Mouse (Mus musculus): ENCODE results near the gene 4930404H24Rik. TPM values are rescaled to one million over a fixed set of nuclear protein-coding genes. Genes with fewer than 3 reads are reported as not detected.

The 4930404H24Rik gene
- polyA plus RNA-seq, 1 experiment from 2014 or later: not detected

- H3K4me2 ChIP-seq: no peak overlapping the region
- ATAC-seq (ENCODE audit: insufficient number of reproducible peaks, insufficient read depth, low FRiP score, low TSS enrichment, low read depth): no peak
- WGBS: 54% methylated on average over 9 of the region's 9 CpGs
- H3K4me3 ChIP-seq: no peak overlapping the region
- no peak overlapping the region for H3K27ac ChIP-seq
- no peaks in the 10 kb centered on the region for H3K27me3 ChIP-seq
- no peak overlapping the region for H3K9ac ChIP-seq
- no peaks in the 10 kb centered on the region for H3K36me3 ChIP-seq
- no peaks in the 10 kb centered on the region for H3K9me3 ChIP-seq
- H3K4me1 ChIP-seq: peaks cover 28% of the 10 kb centered on the region
Observed at GRCm38 (mm10) chr2:153454841-153455506, 37.6 kb upstream of the 4930404H24Rik start.

- Histone ChIP-seq H3K36me3 (no peaks in the 10 kb centered on the region), H3K9ac (no peak overlapping the region), H3K4me3 (no peak overlapping the region), H3K27me3 (no peaks in the 10 kb centered on the region), H3K27ac (peak overlapping the region; percentile 72), H3K9me3 (no peaks in the 10 kb centered on the region), H3K4me1 (peaks cover 28% of the 10 kb centered on the region), H3K4me2 (no peak overlapping the region)
- WGBS: 9% methylated on average over 4 of the region's 4 CpGs
- no peak for ATAC-seq (ENCODE audit: insufficient number of reproducible peaks, insufficient read depth, low FRiP score, low TSS enrichment, low read depth)
Observed at GRCm38 (mm10) chr2:153457467-153457866, 35.1 kb upstream of the 4930404H24Rik start.

- no peak overlapping the region for H3K9ac ChIP-seq
Observed at GRCm38 (mm10) chr2:153458022-153458441, 34.6 kb upstream of the 4930404H24Rik start.

GRCm38 (mm10) chr2:153463257-153463656 is 29.3 kb upstream of the 4930404H24Rik start:
- Histone ChIP-seq H3K4me1 (peaks cover 8% of the 10 kb centered on the region; the same call in 1 of the 2 replicates), H3K27me3 (no peaks in the 10 kb centered on the region), H3K27ac (no peak overlapping the region), H3K4me3 (no peak overlapping the region), H3K4me2 (no peak overlapping the region), H3K9me3 (no peaks in the 10 kb centered on the region), H3K9ac (no peak overlapping the region), H3K36me3 (no peaks in the 10 kb centered on the region)
- no peak for ATAC-seq (ENCODE audit: insufficient number of reproducible peaks, insufficient read depth, low FRiP score, low TSS enrichment, low read depth)
- WGBS: 80% methylated on average over 3 of the region's 3 CpGs

More at GRCm38 (mm10) chr2:153458022-153458441, 34.6 kb upstream of the 4930404H24Rik start:
- Histone ChIP-seq H3K27me3 (no peaks in the 10 kb centered on the region), H3K36me3 (no peaks in the 10 kb centered on the region), H3K27ac (peak overlapping the region; percentile 72), H3K4me1 (peaks cover 28% of the 10 kb centered on the region), H3K9me3 (no peaks in the 10 kb centered on the region), H3K4me3 (no peak overlapping the region), H3K4me2 (no peak overlapping the region)
- 29% methylated on average over 3 of the region's 3 CpGs for WGBS
- ATAC-seq (ENCODE audit: insufficient number of reproducible peaks, insufficient read depth, low FRiP score, low TSS enrichment, low read depth): no peak

DNA sequence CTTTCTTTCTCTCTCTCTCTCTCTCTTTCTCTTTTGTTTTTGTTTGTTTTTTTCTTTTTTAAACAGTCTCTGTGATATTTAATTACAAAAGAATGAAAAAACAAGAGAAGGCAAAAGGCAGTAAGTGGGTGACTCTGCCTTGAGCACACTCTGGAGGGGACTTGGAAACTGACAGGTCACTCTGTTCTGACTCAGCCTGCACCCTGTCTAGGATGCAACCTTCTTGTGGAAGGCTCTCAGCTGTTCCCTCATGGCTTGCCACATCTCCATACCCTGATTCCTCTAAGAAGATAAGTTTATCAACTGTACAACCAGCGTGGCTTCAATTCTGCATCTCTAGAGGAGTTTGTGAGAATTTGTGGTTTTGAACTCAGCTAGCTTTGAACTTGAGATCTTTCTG is 25.2 kb upstream of the 4930404H24Rik start:
- H3K36me3 ChIP-seq: no peaks in the 10 kb centered on the region

DNA sequence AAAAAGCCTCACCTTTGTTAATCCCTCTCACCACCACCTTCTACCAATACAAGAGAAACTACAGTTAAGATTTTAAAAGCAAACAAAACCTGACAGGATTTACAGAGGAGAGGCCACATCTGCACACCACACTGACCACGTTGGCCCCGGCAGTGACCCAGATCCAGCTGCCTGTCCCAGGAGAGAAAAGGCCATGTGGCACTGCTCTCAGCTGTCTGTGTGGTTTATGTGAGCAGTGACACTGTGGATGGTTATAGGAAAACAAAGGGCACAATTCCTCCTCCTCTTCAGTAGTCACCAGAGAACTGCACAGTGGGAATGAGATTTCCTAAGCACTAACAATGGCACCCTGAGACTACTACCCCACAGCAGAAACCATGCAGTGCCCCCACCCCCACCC is 23.3 kb upstream of the 4930404H24Rik start:
- Histone ChIP-seq H3K27me3 (no peaks in the 10 kb centered on the region), H3K4me3 (no peak overlapping the region), H3K36me3 (no peaks in the 10 kb centered on the region), H3K9me3 (no peaks in the 10 kb centered on the region), H3K4me2 (no peak overlapping the region), H3K4me1 (peaks cover 22% of the 10 kb centered on the region), H3K9ac (peak overlapping the region; percentile 2; the same call in 1 of the 2 replicates), H3K27ac (peak overlapping the region; percentile 1; the same call in 1 of the 2 replicates)
- ATAC-seq (ENCODE audit: insufficient number of reproducible peaks, insufficient read depth, low FRiP score, low TSS enrichment, low read depth): no peak
- 45% methylated on average over 2 of the region's 2 CpGs for WGBS

More for the DNA sequence above, 25.2 kb upstream of the 4930404H24Rik start:
- H3K4me1 ChIP-seq: peaks cover 22% of the 10 kb centered on the region
- no peak for ATAC-seq (ENCODE audit: insufficient number of reproducible peaks, insufficient read depth, low FRiP score, low TSS enrichment, low read depth)
- H3K27me3 ChIP-seq: no peaks in the 10 kb centered on the region
- H3K4me2 ChIP-seq: no peak overlapping the region
- H3K4me3 ChIP-seq: no peak overlapping the region
- no peaks in the 10 kb centered on the region for H3K9me3 ChIP-seq
- WGBS: 71% methylated on average over 1 of the region's 1 CpGs
- no peak overlapping the region for H3K27ac ChIP-seq
- no peak overlapping the region for H3K9ac ChIP-seq

DNA sequence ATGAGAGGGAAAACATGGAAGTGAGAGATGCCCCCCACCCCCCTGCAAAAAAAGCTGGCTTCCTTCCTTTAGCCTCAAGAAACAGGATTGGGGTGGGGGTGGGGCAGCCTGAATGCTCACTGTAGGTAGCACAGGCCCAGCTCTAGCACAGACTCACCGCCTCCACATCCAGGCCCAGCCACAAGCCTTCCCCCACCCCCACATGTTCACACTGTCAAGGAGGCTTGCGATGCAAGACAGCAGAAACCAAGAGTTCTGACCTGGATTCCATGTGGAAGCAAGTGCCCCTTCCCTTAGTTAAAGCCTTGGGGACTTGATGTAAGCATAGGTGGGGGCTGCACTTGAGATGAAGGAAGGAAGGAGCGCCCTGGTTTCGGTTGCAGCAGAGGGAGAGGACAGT is 22.8 kb upstream of the 4930404H24Rik start:
- Histone ChIP-seq H3K4me1 (peaks cover 25% of the 10 kb centered on the region), H3K4me3 (no peak overlapping the region), H3K9me3 (no peaks in the 10 kb centered on the region), H3K36me3 (no peaks in the 10 kb centered on the region), H3K27ac (peak overlapping the region; percentile 1; the same call in 1 of the 2 replicates), H3K9ac (peak overlapping the region; percentile 2; the same call in 1 of the 2 replicates), H3K4me2 (no peak overlapping the region), H3K27me3 (no peaks in the 10 kb centered on the region)
- ATAC-seq (ENCODE audit: insufficient number of reproducible peaks, insufficient read depth, low FRiP score, low TSS enrichment, low read depth): no peak
- WGBS: 50% methylated on average over 4 of the region's 4 CpGs

DNA sequence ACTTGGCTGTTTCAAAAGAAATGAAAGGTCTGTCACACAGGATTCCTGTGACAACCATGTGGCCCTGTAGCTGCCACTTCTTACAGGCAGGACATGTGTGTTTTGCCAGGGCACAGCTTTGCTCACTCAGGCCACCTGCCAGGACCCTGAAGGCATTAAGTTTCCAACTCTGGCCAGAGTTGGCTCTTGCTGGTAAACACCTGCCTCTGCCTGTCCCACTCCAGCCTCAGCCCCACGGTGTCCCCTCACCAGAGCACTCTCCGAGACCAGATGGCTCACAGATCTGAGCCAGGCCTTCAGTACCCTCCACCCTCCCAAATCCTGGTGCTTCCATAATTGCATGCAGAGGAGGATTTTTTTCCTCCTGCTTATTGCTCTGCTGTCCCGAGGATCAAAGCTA is 21.6 kb upstream of the 4930404H24Rik start:
- Histone ChIP-seq H3K9me3 (no peaks in the 10 kb centered on the region), H3K36me3 (no peaks in the 10 kb centered on the region), H3K4me1 (peaks cover 37% of the 10 kb centered on the region), H3K4me2 (no peak overlapping the region), H3K27me3 (no peaks in the 10 kb centered on the region), H3K27ac (0 out of 2 replicates have a peak overlapping the region, but pooled peaks have one; percentile 5), H3K9ac (no peak overlapping the region), H3K4me3 (no peak overlapping the region)
- WGBS: 18% methylated on average over 3 of the region's 3 CpGs
- ATAC-seq (ENCODE audit: insufficient number of reproducible peaks, insufficient read depth, low FRiP score, low TSS enrichment, low read depth): no peak

DNA sequence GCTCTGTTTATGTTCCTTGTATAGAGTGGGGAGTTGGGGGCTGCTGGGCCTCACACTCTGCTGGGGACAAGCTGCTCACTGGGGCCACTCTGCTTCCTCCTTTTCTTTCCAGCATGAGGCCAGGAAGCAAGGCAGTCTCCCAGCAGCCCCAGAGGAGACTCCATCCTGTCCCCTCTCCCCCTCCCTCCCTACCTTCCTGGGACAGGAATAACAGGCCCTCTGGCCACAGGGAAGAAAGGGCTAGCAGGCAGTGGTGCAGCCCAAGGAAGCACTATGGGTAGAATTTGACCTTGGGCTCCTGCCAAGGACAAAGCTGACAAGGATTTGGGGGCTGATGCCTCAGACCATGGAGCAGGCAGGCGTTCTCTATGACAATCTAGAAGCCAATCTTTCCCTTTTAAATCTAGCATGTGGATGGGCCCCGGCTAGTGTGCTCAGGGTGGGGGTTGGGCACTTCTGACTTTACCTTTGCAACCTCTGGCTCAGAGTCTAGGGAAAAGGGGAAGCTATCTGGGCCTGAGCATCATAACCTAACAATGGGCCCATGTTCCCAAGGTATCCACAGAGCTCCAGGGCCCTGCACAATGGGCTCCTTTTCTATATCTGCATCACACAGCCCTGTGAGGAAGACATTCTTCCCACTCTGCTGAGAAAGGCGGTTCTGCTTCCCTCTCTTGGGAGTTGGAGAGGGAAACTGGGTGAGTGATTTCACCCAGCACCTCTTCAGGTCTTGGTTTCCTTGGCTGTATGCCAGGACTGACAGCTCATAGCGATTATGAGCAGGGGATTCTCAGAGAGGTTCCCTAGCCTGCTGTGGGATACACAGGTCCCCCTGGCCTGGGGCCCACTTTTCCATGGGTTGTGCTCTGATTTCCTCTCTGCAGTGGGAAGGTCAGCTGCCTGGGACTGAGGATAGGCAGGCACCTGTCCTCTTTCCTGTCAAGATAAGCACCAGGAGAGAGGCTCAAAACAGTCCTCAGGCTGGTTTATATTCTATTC is 17.2 kb upstream of the 4930404H24Rik start:
- Histone ChIP-seq H3K4me2 (no peak overlapping the region), H3K9ac (peak overlapping the region; percentile 44; the same call in 1 of the 2 replicates), H3K4me1 (peaks cover 29% of the 10 kb centered on the region), H3K27ac (peak overlapping the region; percentile 62), H3K9me3 (no peaks in the 10 kb centered on the region), H3K36me3 (no peaks in the 10 kb centered on the region), H3K4me3 (no peak overlapping the region), H3K27me3 (no peaks in the 10 kb centered on the region)
- ATAC-seq (ENCODE audit: insufficient number of reproducible peaks, insufficient read depth, low FRiP score, low TSS enrichment, low read depth): peak; percentile 43; the same call in 1 of the 2 replicates
- 29% methylated on average over 4 of the region's 4 CpGs for WGBS

DNA sequence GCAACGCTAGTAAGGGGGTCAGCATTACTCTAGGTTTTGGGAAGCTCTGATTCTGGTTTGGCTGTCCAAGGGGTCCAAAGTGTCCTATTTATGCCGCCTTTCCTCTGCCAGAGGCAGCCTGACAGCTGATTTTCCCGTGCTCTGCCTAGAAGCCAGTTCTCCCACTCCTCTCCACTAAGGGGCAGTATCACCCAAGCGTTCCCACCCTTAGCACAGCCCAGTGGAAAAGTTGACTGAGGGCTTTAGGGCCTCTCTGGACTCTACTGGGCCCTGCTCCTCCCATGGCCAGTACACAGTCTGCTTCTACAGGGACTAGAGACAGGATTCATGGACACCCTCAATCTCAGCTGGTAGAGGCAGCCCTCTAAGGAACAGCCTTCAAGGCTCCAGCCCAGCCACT is 14.0 kb upstream of the 4930404H24Rik start:
- no peak overlapping the region for H3K9ac ChIP-seq
- 0 out of 2 replicates have a peak overlapping the region, but pooled peaks have one; percentile 22 for H3K27ac ChIP-seq
- H3K4me2 ChIP-seq: no peak overlapping the region
- H3K9me3 ChIP-seq: no peaks in the 10 kb centered on the region
- ATAC-seq (ENCODE audit: insufficient number of reproducible peaks, insufficient read depth, low FRiP score, low TSS enrichment, low read depth): peak; percentile 49; the same call in 1 of the 2 replicates
- H3K27me3 ChIP-seq: 0 out of 2 replicates have a peak, but pooled peaks cover 3% of the 10 kb centered on the region
- no peak overlapping the region for H3K4me3 ChIP-seq
- peaks cover 35% of the 10 kb centered on the region for H3K4me1 ChIP-seq
- no peaks in the 10 kb centered on the region for H3K36me3 ChIP-seq
- WGBS: 7% methylated on average over 4 of the region's 4 CpGs

DNA sequence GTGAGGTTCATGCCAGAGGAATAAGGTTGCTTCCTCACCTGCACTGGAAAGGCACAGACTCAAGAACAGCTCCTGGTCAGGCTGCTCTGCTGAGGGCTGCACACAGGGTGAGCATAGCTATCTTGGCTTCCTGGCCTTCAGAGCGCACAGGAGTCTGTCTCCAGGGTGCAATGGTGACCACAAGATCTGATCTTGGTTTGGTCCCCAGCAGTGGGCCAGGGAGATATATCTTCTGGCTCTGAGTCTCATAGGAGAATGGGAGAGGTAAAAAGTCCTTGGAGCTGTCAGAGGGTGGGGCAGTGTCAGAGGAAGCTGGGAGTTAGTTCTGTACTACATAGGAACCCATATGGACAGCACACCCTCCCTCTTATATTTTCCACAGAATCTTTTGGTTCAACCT is 13.1 kb upstream of the 4930404H24Rik start:
- H3K27me3 ChIP-seq: 0 out of 2 replicates have a peak, but pooled peaks cover 3% of the 10 kb centered on the region
- WGBS: 80% methylated on average over 1 of the region's 1 CpGs
- H3K9me3 ChIP-seq: no peaks in the 10 kb centered on the region
- H3K4me1 ChIP-seq: peaks cover 43% of the 10 kb centered on the region
- H3K9ac ChIP-seq: no peak overlapping the region
- H3K27ac ChIP-seq: no peak overlapping the region
- H3K36me3 ChIP-seq: no peaks in the 10 kb centered on the region
- H3K4me3 ChIP-seq: no peak overlapping the region
- no peak for ATAC-seq (ENCODE audit: insufficient number of reproducible peaks, insufficient read depth, low FRiP score, low TSS enrichment, low read depth)
- H3K4me2 ChIP-seq: no peak overlapping the region
